Mouse (Mus musculus) kidney, adult 18-20 months (tissue): ENCODE results near the gene Emp1.

Source experiments
- DNase-seq: peaks from one replicate; pipeline ENCODE4 v3.0.0; 2021

Gene Emp1

GRCm38 (mm10) chr6:135417459-135417858 lies 55.1 kb downstream of the Emp1 start:
- peak; percentile 52 for DNase-seq

GRCm38 (mm10) chr6:135418223-135418824 lies 56.0 kb downstream of the Emp1 start:
- no peak for DNase-seq

- DNase-seq, result no peak
Observed at GRCm38 (mm10) chr6:135428246-135428645, 65.9 kb downstream of the Emp1 start.

- DNase-seq, result no peak
Observed at GRCm38 (mm10) chr6:135429268-135429909, 67.0 kb downstream of the Emp1 start.

- DNase-seq, result no peak
Observed at GRCm38 (mm10) chr6:135430441-135430970, 68.2 kb downstream of the Emp1 start.
